Mouse (Mus musculus) left cerebral cortex, postnatal 10 days (tissue): ENCODE measurements around the gene Gm20388. TPM values are rescaled to one million over a fixed set of nuclear protein-coding genes. Genes with fewer than 3 reads are reported as not detected.

ENCODE experiments used
- DNase-seq, 2 experiments: peaks; one replicate each; pipeline ENCODE4 v3.0.0; 2021 to 2022; ENCODE audit warnings: low spot score in 2 of 2, mixed read lengths in 1 of 2; ENCODE audit errors: extremely low spot score in 1 of 2
- intact Hi-C: fragments of 180-260 bp; cut with DNase I; formaldehyde crosslinking; loops from one replicate; pipeline ENCODE4 v1.15.1; 2025
- total RNA-seq, 2 experiments: library from RNA; stranded (reverse); gene quantifications; 2 replicates each; pipeline ENCODE4 v1.2.3; 2021

Gene Gm20388
- total RNA-seq, 2 experiments from 2014 or later, result 4.4 to 9.0 TPM

DNA sequence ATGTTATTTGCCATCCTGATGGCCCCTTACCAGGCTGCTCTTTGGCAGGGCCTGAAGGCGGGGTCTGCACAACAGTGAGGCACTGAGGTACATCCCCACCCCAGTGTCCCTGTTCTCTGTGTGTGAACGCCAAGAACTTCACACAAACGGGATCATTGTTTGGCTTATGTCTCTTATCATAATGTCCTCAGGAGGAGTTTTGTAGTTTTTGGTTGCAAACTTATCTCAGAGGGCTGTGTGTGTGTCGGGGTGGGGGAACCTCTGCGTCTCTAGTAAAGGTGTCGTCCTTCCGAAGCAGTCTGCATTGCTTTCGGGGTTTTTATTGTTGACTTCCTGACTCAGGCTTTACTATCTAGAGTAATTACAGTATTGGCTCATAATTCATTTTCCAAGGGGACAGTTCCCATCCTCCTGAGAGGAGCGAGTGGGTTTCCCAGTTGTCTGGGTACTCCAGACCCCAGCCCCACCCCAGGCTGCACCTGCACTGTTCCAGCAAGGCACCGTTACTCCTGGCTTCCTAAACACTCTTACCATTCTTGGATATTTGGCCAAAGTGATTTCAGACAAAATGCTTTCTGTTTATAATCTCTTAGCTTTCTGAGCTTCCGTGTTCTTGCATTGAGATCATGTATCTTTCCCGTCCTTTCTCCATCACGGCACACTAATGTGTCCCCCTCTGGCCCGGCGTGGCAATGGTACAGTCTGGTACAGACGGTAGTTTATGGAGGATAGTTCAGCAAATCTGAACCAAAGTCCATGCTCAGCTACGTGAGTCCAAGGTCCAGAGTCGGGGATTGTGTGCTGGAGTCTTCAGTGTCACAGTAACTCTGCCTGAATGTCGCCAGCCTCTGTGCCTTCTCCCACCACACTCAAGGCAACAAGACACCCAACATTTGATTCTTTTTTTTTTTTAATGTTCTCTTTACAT lies 3909.3 kb downstream of the Gm20388 start:
- intact Hi-C loops, result no loop called here
- no peak for DNase-seq

DNA sequence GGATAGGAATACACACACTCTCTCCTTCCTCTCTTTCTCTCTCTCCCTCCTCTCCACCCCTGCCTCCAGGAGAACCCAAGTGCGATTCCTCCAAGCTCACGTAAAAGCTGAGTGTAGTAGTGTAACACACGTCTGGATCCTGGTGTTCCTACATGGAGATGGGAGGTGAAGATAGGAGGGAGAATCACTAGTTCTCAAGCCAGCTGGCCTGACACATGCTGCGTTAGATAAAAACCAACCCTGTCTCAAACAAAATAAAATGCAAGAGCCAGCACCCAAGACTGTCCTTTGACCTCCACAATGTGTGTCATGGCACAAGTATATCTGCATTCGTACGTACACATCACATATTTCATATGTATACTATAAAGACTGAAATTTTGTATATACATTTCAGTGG lies 3910.1 kb downstream of the Gm20388 start:
- intact Hi-C loops, result no loop called here
- no peak for DNase-seq

DNA sequence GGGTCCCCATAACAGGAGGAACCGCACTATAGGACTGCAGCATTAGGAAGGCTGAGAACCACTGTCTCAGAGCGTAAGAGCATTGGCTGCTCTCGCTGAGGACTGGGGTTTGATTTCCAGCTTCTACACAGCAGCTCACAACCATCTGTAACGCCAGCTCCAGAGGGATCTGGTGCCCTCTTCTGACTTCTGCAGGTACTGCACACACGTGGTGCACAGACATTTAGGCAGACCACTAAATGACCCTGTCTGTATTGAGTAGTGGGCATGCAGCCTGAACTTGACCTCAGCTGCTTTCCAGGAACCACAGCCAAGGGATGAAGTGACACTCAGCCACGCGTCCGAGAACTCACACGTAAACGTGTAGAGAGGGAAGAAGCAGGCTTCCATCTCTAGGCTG lies 3912.5 kb downstream of the Gm20388 start:
- no peak for DNase-seq
- intact Hi-C loops, result no loop called here

DNA sequence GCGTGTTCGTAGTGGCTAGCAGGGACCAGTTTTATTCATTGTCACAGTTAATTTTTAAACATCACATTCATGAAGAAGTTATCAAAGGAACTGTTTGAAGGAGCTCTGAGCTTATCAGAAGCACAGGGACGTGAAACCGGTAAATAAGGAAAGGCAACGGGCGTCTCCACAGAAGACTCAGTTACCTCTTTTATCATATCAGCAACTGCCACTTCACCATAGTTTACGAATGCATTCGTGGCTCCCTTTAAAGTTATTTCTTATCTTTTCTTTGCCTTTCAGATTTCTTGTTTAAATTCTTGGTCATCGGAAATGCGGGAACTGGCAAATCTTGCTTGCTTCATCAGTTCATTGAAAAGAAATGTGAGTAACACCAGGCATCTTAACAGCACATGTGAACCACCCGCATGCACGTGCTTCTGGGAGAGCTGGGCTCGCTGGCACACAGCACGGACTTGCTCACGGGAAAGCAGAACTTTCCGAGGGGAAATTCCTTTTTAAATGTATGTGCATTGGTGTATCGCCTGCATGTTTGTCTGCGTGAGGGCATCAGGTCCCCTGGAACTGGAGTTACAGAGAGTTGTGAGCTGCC lies 3913.0 kb downstream of the Gm20388 start:
- DNase-seq, result no peak
- intact Hi-C loops, result no loop called here

DNA sequence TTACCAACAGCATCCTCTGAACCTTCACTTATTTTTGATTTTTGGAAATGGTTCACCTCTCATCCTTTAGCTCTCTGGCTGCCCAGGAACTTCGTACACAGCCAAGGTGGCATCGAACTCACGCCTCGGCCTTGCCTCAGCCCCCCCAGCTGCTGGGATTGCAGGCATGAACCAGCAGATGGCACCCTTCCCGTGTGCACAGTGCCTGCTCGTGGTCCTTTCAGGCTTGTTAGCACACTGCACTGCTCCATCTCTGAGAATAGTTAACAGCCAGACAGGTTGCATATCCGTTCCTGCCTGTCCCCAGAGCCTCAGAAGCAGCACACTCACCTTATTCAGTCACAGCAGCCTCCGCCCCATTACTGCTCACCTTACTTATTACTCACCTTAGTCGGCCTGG lies 3915.4 kb downstream of the Gm20388 start:
- no peak for DNase-seq
- intact Hi-C loops, result no loop called here

DNA sequence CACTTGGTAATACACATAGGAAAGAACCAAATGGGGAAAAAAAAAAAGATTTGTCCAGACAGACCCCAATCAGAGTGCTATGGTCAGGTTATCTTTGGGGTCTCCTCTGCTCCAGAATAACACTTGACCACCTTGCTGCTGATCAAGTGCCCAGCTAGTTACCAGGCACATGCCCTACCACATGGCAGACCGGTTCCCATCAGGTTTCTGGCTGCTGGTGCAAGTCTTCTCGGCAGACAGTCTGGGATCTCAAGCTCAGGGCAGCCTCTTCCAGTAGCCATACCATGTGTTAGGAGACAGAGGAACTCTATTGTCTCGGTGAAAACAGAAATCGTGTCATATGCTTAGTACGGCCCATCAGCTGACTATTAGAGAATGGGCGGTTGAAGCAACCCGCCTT lies 3916.1 kb downstream of the Gm20388 start:
- DNase-seq, result no peak
- intact Hi-C loops, result no loop called here

DNA sequence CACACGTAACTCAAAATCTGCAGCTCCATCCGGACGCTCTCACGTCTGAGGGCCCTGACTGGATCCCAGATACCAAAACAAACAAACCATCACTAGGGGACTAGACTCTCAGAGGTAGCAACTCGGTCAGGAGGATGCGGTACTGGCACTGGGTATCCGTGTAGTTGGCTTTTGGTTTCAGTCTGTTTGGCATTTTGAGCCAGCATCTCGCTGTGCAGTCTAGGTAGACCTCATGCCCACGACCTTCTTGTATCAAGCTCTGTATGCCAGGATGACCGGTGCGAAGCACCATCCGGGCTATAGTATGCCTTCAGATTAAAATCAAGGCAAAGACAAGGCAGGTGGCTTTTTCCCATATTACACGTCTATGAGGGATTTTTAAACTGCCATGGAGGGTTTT lies 3916.9 kb downstream of the Gm20388 start:
- DNase-seq, result no peak
- intact Hi-C loops, result no loop called here

DNA sequence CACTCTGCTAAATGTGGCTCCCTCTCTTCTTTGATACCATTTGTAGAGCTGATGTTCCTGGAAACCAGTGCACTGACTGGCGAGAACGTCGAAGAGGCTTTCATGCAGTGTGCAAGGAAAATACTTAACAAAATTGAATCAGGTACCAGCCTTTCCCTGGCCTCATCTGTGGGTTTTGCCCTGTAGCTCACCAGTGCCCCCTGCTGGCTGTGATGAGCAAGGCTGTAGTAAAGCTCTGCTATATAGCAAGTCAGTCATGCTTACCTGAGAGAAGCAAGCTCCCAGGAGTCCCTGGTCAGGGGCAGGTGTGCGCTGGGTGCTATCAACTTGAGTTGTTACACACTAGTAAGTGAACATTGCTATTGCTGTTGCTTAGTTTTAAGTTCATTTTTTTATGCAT lies 3922.1 kb downstream of the Gm20388 start:
- intact Hi-C loops, result no loop called here
- DNase-seq, result no peak

DNA sequence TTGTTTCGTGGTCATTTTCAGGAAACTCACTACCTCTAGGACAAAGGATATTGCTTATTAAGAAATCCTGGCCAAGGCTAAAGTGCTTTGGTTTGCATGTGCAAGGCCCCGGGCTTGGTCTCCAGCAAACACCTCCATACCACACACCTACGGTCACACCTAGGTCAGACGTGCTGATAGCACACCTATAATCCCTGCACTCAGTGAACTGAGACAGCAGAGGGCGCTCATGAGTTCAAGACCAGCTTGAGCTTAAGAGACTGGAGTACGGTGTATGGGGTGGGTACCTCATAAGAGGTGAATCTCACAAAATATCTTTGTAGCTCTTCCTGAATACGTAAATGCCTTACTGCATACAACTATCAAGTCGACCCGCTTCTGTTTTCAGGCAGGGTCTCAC lies 3924.8 kb downstream of the Gm20388 start:
- intact Hi-C loops, result no loop called here
- peak in 1 of 2 experiments; percentile 70 for DNase-seq

DNA sequence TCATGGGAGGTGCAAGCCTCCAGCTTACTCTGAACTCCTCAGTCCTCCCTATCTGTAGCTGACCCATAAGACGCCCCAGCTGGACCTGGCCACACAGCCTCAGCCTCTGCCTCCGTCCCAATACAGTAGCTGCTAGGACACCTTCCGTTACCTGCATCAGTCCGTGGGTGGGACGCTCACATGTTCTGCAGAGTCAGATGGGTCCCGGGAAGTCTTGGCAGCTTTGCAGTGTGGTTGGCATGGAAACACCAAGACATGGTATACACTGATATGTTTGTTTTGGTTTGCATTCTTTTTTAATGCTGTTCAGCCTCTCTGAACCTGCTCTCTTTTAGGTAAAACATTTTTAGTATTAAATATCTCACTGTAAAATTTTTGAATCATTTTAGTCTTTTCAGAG lies 3925.7 kb downstream of the Gm20388 start:
- DNase-seq, result no peak

DNA sequence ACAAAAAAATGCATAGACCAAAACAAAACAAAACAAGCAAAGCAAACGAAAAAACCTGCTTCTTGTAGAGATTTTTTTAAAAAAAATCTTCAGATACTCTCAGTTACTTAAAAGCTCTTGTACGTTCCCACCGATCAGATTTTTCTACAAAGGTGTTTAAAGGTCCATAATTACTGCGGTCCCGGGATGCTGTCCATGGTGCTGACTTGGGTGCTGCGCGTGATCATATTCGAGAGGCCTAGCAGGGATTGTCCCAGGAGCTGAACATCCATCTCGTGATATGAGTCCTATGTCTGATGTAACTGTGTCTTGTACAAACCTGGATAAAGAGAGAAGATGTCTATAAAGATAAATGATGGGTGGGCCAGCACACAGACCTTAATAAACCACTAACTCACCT lies 3927.9 kb downstream of the Gm20388 start:
- intact Hi-C loops, result no loop called here
- no peak for DNase-seq

More for the DNA sequence above, 3925.7 kb downstream of the Gm20388 start:
- intact Hi-C loops, result no loop called here

DNA sequence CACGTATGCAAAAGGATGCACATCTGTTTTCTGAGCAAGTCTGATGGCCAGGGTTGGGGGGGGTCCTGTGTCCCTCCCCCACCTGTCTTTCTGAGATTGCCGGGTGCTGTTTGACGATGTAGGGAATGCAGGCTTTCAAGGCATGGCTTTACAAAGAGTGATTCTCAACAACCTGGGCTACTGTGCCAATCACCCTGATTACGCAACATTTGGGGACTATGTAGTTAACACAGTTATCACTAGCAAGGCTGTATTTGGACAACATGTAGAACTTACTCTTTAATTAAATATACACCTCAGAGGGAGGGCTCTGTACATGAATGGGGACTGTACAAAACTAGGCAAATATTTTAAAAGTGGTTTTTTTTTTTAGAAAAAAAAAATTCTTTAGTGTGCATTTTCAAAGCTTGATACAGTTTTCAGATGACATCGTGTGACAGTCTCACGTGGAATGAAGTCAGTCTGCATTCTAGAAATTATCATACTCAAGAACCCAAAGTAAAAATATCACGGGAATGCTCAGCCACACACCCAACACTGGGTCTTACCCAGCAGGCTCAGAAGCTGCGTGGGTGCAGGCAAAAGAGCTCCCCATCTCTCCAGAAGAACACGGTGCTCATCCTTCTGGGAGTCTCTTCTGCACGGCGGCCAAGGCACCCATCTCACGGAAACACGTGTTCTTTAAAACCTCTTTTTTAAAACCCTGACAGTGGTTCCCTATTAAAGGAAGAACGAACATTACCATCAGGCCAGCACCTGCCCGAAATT lies 3930.1 kb downstream of the Gm20388 start:
- intact Hi-C loops, result no loop called here

DNA sequence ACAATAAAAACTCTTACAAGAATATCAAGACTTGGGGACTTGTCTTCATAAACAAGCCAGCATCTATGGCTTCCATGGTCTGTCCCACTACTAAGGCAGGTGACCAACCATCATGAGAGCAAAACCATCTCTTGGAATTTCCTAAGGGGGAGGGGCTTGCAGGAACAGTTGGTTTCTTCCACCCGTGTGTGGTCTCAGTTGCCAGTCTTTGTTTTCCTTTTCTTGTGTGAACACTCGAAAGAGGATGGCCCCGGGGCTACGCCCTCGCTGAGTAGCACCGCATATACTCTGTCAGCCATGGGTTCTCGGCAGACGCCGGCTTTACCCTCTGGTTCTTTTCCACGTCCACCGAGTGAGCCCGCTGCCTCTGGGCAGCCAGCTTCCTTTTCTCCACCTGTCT lies 3931.4 kb downstream of the Gm20388 start:
- intact Hi-C loops, result no loop called here
- DNase-seq, result no peak

More for the DNA sequence above, 3930.1 kb downstream of the Gm20388 start:
- peak in 1 of 2 experiments; percentile 65 for DNase-seq

DNA sequence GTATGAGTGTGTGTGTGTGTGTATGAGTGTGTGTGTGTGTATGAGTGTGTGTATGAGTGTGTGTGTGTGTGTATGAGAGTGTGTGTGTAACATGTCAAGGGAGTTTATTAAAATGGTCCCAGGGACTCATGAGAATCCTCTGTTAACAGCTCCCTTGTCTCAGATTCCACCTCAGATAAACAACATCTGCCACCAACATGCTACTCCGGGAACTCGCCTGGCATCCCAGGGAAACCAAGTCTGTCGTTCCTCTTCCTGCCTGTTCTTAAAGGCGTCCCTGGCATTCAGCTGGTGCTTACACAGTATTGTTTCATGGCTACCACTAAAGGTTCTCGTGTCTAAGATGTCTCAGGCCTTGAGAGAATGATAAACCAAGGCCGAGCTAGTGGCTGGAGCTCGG lies 3933.7 kb downstream of the Gm20388 start:
- DNase-seq, result no peak
- intact Hi-C loops, result no loop called here

DNA sequence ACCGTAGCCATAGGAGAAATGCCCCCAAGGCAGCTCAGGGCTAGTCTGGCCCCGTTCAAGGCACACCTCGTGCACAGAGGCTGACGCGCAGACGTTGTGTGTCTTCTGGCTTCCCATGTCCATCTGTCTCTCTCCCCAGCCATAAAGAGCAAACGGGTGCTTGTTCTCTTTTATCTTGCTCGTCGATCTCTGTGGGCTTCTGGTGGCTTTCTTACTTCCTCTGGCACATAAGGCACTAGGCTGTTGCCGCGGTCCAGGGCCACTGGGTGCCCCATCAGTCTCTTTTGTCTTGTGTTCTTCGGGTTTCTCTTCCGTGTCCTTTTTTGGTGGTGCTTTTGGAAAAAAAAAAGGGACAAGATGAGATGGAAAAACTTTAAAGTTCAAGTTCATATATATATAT lies 3934.5 kb downstream of the Gm20388 start:
- intact Hi-C loops, result no loop called here

DNA sequence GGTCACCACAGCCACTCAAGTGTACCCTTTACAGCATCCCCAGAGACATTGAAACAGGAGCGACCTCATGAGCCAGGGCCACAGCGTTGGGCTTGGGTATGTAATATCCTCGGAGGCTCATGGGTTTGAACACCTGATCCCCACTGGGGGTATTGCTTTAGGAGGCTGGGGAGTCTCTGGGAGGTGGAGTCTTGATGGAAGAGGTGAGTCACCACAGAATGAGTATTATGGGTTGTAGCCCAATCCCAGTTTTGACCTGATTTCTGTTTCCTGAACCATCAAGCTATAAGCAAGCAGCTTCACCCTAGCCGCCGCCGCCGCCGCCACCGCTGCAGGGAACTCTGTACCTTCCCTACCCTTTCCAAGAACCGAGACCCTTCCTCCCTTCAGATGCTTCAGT lies 3935.3 kb downstream of the Gm20388 start:
- intact Hi-C loops, result no loop called here
- DNase-seq, result no peak

More for the DNA sequence above, 3934.5 kb downstream of the Gm20388 start:
- no peak for DNase-seq

DNA sequence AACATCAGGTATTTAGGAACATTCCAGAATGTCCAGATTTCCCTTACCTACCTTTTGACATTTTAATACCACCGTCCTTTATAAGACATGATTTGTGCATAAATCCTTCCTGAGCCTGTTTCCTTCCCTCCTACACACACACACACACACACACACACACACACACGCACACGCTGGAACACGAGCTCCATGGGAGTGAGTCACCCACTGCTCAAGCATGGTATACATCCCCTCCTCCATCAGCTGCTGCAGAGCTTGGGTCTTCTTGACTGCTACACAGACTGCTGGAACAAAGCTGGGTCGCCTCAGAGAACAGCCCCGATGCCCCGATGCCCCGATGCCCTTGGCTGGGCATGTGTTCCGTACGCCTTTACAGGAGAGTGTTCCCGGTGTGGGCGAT lies 3935.9 kb downstream of the Gm20388 start:
- no peak for DNase-seq
- intact Hi-C loops, result no loop called here

DNA sequence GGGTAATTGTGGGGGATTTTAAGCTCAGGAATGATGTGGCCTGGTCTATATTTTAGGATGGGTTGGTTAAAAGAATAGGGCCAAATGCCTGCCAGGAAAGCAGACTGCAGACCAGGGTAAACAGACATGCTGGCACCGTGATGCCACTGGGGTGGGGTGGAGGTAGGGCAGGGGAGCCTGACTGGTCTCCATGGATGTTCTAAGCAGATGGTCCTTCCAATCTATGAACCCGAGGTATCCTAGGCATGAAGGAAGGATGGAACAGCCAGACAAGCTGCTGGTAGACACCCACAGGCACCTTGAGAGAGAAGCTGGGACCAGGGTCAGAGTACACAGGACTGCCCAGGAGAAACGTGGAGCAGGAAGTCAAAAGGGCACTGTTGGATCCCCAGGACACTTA lies 3936.9 kb downstream of the Gm20388 start:
- DNase-seq, result no peak
- intact Hi-C loops, result no loop called here

DNA sequence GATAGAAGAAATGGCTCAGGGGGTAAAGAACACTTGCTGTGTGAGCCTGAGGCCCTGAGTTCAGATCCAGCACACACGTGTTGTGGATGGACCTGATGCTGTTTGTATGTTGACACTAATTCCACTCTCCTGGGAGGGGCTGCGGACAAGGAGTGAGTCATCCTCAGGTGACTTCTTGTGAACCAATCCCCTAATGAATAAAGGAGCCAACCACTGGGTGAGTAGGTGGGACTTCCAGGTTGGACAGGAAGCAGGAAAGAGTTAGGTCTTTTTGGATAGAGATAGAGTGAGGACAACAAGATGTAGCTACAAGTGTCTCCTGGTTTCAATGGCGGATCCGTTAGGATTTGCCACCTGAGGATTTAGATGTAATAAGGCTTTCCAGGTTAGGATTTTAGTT lies 3938.7 kb downstream of the Gm20388 start:
- no peak for DNase-seq
- intact Hi-C loops, result no loop called here

DNA sequence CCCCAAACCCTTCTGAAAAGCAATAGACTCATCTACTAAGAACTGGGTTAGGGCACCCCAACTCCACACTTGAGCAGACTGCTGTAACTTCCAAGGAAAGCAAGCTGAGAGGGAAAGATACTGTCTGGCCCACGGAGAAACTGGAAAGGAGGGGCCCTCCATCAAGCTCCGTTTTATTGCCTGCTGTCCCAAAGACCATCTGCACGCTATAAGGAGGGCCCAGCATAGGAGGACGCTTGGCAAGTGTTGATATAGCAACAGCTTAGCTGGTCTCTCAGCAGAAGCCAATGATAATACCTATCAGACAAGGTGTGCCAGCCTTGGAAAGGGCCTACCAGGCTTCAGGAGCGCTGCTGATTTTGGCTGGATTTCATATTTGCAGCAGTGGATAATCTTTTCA lies 3940.9 kb downstream of the Gm20388 start:
- DNase-seq, result no peak
- intact Hi-C loops, result no loop called here
